Mouse (Mus musculus) brain, embryonic 14.5 days (tissue): ENCODE results near the gene Prkag1.

Source experiments
- CTCF ChIP-seq: fragments of 200-500 bp; IDR thresholded peaks from 2 replicates; pipeline ENCODE4 v1.5.1; 2012; ENCODE audit warnings: inconsistent platforms, mild to moderate bottlenecking, moderate library complexity, borderline replicate concordance; ENCODE audit not compliant: insufficient read depth, insufficient read length; ENCODE audit errors: extremely low read depth
- POLR2A ChIP-seq: fragments of 200-500 bp; IDR thresholded peaks from 2 replicates; pipeline ENCODE4 v1.6.1; 2012; ENCODE audit warnings: mild to moderate bottlenecking, inconsistent platforms, borderline replicate concordance; ENCODE audit not compliant: poor library complexity, insufficient read depth, insufficient read length, severe bottlenecking; ENCODE audit errors: extremely low read depth

DNA sequence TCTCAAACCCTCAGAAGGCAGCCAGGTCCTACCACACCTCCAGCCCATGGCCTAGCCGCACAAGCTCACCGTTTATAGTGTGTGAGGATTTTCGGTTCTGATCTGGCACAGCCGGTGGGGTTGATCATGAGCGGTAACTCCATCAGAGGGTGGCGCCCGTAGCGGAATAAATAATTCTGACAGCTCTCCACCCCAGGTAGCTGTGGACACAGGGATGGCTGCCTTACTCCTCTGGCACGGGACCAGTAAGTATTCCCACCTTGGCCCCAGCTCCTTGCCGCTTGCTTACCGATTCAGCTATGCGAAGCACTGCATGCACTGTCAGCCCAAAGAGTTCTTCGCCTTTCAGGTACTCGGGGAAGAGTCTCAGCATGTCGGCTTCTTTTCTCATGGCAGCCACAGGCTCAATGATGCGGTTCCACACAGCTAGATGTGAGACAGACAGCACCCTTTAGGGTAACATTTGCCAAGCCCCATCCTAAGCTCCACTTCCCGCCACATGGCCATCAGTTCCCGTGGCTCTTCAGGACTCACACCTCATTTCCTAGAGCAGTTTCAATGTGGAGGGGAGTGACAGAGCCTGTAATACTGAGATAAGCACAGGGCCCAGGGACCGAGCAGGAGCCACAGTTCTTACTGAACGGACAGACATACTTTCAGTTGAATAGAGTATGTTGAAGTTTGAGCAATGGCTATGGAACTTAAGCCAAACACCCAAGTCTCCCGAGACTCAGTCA is 5.9 kb upstream of the Prkag1 start:
- TF ChIP-seq CTCF (no peak), POLR2A (no peak)
